Mouse (Mus musculus) left cerebral cortex, postnatal 36 days (tissue): ENCODE data around the gene Ddhd1. TPM values are rescaled to one million over a fixed set of nuclear protein-coding genes. Genes with fewer than 3 reads are reported as not detected.

Source experiments
- DNase-seq, 2 experiments: peaks; one replicate each; pipeline ENCODE4 v3.0.0; 2021 to 2022; ENCODE audit warnings: low spot score in 2 of 2, mixed read lengths in 1 of 2
- intact Hi-C: fragments of 180-260 bp; cut with DNase I; formaldehyde crosslinking; loops from one replicate; pipeline ENCODE4 v1.15.1; 2025
- total RNA-seq, 2 experiments: library from RNA; stranded (reverse); gene quantifications; 2 replicates each; pipeline ENCODE4 v1.2.3; 2021

The Ddhd1 gene
- 10 to 100 TPM; 70.1 to 92.5 TPM for total RNA-seq

DNA sequence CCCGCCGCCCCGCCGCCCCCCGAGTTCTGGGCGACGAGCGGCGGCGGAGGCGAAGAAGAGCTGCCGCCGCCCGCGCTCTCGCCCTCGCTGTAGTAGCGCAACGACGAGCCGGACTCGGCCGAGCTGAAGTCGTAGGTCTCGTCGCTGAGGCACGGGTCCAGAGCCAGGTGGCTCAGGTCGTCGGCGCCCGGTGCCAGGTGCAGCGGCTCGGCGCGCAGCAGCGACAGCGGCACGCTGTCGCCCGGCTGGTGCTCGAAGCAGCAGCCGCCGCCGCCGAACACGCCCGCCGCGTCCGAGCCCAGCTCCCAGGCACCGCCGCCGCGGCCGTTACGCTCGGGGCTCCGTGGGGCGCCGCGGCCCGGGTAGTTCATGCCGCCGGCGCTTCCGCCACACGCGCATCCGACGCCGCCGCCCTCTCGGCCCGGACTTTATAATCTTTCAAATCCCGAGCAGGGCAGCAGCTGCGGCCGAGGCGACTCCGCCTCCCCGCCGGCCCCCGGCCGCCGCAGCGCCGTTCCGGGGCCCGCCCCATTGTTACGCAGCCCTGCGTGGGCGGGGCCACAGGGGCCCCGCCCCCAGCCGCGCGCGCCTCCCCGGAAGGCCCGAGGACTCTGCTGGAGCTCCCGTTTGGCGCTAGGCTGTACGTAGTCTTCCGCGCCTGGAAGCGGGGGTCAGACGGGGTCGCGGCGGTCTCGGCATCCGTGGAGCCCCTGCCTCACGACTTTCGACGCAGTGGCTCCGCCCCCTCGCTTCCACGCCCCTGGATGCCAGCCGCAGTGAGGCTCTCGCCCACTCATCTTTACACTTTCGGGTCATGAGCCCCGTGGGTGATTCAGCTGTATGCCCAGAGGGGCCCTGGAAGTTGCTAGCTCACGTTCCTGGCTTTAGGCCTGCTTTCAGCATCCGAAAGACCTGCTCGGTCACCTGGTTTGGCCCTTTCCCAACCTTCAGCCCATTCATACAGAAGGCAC lies at the start of gene Ddhd1:
Gene Ddhd1, minus strand, starts transcription at position 503 of the 971 bp plus-strand sequence.
- DNase-seq, result peak; percentile 85 to 92
- intact Hi-C loops, result loop anchor here (5.0 kb wide), 1 partner anchor 41 kb away; no protein-coding TSS in a partner anchor

DNA sequence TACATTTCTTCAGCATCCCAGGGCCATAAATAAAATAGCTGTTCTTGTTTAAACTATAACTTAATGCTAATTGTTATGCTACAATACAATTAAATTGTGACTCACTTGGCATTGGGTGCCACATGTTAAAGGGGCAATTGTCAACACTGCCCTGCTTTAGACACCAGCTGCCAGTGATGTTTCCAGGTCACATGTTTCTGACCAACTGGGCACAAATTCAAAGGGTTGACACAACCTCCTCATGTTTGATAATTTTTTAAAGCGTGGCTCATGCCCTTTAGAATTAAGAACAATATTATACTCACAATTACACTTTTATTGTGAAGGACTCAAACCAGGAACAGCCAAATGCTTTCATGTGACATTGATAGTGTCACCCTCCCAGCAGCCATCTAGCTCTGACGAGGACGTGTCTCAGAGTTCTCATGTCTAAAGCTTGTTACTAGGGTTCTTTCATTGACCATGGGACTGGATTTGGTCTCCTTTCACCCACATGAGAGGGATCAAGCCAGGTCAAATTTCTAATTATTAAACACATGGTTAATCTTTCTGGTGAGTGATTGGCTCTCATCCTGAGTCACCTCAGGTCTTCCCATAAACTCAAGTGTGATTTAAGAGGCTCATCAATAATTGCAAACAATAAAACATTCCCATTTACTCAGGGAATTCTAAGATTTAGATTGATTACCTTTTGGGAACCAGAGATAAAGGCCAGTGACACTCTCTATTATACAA lies 49.4 kb upstream of the Ddhd1 start:
- DNase-seq, result no peak
- intact Hi-C loops, result no loop called here

DNA sequence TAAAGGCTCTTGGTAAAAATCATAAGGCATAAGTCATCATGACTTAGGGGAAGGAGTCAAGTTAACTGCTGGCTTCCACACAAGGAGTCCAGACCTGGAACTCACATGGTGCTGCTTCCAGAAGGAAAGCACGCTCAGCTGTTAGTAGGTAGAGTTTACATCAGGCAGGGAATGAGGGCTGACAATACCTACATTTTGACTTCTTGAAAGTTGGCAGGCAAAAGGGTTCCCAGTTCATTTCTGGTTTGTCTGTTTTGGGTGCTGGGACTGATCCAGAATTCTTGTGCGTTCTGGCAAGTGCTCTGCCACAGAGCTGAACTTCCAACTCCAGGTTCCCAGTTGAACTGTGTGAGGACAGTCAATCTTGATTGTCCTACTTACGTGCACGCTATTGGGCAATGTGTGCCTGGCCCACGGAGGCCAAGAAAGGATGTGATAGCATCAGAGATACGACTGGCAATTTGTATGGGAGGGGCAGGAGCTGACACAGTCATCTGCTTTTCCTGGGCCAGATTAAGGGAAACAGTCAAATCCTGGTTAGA lies 42.2 kb upstream of the Ddhd1 start:
- intact Hi-C loops, result no loop called here
- DNase-seq, result no peak

DNA sequence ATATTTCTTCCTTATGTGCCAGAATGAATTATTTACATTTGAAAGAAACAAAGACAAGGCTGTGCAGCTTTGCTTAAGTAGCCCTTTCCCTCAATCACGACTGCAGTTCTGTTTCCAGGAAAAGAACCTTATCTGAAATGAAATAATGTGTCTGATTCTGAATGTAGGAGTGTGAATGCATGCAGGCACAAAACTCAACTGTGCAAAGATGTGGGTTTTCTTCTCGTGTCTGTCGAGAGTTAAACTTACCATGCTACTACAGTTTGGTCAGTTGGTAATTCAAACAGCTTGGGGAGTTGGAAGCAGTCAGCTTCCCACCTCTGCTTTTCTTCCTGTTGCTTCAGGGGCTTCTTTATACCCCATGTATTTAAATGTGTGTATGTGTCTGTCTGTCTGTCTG lies 40.9 kb upstream of the Ddhd1 start:
- no peak for DNase-seq
- intact Hi-C loops, result no loop called here

DNA sequence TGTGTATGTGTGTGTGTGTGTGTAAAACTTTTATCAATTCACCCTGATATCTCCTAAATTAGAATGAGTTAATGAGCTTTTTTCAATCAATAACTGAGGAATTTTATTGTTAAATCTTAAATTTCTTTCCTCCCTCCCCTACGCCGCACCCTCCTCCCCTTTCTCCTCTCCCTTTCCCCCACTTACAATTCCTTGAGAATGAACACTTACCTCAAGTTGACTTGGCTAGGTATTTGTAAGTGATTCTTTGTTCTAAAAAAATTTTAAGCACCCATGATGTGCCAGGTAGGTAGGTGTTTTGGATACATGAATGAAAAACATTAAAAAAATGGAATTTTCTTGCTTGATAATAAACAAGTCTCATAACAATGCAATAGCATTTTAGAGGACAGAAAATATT lies 38.2 kb upstream of the Ddhd1 start:
- DNase-seq, result no peak
- intact Hi-C loops, result no loop called here

DNA sequence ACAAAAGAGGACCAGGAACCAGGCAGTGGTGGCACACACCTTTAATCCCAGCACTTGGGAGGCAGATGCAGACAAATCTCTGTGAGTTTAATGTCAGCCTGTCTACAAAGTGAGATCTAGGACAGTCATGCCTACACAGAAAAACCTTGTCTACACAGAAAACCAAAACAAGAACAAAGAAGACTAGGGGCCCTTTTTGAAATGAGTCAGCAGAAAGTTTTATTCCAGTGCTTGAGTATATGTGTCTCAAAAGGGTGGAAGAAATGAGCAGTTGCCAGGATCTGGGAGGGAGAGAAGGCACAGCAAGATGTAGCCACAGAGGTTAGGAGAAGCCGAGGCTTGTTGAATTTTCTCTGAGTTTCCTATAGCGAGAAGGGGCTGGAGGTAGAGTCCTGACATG lies 35.9 kb upstream of the Ddhd1 start:
- DNase-seq, result no peak
- intact Hi-C loops, result loop anchor here (5.0 kb wide), 1 partner anchor 82 kb away; no protein-coding TSS in a partner anchor

DNA sequence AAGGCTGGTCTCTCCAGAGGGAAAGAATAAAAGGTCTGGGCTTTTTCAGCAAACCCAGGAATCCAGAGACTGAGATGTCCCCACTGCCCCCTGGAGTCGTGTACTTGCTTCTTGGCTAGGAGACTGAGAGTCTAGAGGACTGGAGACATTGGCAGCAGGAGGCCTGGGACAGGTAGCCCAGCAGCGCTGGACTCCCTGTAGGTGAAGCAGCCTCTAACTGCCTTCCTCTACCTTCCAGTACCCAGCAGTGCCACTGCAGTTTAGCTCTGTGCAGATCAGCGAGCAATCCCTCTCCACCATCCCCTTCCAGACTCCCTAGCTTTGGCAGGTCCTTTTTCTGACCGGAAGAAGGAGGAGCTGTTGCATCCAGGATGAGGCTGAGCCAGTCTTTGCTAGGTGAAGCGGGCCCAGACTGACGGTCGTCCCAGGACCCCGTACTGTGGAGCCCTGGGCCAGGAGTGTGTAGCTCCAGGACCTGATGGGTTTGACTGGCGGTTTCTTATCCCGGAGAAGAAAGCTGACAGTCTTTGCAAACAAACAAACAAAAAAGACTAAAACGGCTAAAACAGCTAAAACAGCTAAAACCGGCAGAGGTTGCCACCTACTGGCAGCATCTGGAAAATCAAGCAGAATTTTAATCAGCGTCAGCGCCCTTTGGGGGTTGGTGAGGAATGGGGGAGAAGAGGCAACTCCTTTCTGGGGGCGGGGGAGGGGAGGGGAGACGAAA lies 32.7 kb upstream of the Ddhd1 start:
- intact Hi-C loops, result loop anchor here (5.0 kb wide), 1 partner anchor 78 kb away; no protein-coding TSS in a partner anchor

DNA sequence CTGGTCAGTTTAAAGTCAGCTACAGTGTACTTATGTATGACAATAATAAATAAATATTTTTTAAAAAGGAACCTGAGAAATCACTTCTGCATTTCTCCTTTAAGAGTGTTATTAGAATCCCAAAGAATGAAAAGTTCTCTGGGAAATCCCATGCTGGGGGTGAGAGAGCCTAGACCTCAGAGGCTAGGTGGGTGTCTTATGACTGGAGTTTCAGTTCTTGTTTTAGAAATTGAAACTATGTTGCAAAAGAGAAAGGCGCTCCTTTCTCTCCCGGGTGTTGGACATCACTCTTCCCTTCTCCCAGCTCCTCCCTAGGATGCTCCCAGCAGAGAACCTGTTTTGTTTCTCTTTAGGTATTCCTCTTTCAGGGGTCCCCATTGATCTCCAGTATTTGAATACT lies 27.4 kb upstream of the Ddhd1 start:
- DNase-seq, result no peak
- intact Hi-C loops, result no loop called here

More for the DNA sequence above, 32.7 kb upstream of the Ddhd1 start:
- DNase-seq, result peak; percentile 46 to 53

DNA sequence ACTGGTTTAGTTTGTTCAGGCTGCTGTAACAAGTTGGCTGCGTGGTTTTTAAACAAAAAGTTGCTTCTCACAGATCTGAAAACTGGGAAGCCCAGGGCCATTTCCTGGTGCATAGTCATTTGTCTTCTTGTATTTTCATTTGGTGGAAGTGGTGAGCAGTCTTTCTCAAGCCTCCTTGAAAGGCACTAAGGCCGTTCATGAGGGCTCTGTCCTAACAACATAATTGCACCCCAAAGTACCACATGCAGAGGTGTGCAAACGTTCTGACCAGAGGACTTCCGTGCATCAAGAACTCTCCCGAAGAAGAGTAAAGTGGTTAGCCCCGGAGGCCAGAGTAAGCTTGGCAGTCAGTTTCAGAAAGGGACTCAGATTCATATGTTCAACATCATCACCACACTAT lies 18.8 kb upstream of the Ddhd1 start:
- intact Hi-C loops, result no loop called here

DNA sequence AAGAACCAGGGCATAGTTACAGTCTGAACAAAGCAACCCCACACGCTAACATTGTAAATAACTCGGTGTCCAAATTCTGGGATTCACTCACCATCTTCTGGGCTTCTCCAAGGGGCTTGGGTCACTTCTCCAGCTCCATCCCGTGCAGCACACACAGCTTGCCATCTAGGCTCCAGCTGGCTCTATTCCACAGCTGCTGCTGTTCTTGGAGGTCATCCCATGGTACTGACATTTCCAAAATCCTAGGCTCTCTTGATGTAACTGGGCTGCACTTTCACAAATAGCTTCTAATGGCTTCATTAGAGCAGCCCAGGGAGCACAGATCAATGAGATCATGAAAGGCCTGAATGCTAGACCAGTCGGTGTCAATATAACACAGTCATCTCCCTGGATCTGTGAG lies 10.4 kb upstream of the Ddhd1 start:
- DNase-seq, result no peak

More for the DNA sequence above, 18.8 kb upstream of the Ddhd1 start:
- no peak for DNase-seq

DNA sequence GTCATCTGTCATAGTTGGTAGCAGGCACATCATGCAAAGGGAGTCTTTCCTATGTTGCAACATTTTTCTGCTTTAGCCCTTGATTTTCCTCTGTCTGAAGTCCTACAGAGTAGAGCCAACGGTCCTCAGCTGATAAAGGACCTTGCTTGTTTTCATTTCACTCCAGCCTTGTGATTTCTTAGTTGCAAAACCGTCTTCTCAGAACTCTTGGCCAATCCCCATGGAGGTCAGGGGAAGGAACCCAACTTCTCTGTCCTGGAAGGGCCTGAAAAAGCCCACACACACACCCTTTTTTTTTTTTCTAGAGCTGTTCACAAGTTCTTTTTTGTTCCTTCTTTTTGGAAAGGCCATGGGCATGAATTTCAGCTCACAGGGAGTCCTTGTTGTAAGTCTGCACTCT lies 9.3 kb upstream of the Ddhd1 start:
- intact Hi-C loops, result no loop called here

More for the DNA sequence above, 10.4 kb upstream of the Ddhd1 start:
- intact Hi-C loops, result no loop called here

DNA sequence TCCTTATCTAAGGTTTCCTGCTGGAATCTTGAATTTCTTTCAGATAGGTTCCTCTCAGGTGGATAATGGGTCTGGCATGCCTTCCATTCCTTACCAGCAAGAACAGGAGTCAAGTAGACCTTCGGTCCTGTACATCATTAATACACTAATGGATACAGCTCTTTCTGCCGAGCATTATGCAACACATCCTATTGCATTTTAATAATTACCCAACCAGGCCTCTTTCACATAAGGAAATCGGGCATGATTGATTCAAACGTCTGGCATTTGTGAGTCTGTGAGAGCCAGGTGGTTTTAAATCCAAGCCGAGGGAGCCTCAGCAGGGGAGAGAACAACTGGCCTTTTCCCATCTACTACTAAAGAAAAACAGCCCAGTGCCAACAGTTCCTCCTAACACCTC lies 3.6 kb upstream of the Ddhd1 start:
- intact Hi-C loops, result no loop called here
- DNase-seq, result no peak

More for the DNA sequence above, 9.3 kb upstream of the Ddhd1 start:
- DNase-seq, result no peak

DNA sequence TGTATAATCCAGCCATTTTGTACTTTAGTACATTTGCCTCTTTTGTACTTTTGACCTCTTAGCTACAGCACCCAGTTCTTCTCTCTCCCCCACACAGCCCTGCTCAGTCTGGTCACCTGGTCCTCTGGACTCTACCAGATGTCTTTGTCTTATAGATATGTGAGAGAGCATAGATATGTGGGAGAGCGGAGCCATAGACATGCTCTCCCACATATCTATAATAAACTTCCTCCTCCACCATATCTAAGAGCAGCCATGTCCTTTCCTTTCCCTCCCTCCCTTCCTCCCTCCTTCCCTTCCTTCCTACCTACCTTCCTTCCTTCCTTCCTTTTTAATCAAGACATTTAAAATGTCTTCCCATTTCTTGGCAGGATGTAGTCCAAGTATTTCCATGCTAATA lies 2.4 kb upstream of the Ddhd1 start:
- no peak for DNase-seq
- intact Hi-C loops, result no loop called here

DNA sequence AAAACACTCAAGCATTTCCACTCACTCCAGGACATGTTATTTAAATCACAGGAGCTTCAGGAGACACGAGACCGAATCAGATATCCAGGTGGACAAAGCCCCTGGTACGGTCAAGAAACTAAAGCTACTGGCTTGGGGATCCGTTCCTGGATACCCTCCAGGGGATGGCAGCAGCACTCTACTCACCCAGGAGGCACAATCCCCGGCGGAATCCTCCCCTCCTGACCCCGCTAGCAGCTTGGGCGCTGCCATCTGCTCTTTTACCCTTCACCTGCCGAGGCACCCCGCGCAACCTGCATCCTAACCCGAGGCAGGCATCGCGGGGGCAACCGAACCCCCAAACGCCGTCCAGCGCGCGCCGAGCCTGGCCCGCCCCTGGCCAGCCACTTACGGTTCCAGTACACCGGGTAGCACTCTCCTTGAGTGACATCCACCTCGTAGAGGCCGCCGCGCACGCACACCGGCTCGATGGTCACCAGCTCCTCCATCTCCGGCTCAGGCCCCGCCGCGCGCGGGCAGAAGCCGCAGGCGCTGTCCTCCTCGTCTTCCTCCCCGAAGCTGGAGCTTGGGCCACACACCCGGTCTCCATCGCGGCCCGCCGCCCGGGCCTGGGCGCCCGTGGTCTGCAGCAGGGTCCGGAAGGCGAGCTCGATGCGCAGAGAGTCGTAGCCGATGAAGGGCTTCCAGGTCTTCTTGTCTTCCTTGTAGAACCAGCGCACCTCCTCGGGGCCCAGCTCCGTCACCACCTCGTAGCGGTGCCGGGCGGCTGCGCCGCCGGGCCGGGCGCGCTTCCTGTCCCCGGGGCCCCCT lies 907 bp downstream of the Ddhd1 start:
- peak; percentile 59 to 69 for DNase-seq
- intact Hi-C loops, result loop anchor here (5.0 kb wide), 1 partner anchor 40 kb away; no protein-coding TSS in a partner anchor

DNA sequence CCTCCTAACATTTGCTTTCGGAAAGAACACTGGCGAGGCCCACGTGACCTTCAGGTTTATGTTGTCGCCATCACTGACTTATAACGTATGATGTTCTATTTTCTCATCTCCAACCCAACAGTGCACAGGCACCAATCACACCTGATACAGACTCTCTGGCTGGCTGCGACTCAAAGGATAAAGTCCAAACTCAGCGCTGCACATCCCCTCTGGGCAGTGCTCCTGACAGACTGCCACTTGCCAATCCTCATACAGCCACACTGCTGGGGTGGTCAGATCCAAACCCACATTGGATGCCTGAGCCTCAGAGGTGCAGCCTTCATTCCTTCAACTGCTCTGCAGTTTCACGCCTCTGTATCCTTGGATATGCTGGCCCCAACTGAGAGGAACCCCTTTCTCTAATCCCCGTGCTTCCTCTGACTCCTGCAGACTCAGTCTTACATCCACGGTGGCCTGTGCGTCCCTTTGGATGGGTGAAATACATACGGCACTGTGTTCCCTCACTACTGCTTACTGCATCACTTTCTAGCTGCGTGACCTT lies 3.0 kb downstream of the Ddhd1 start:
- intact Hi-C loops, result loop anchor here (5.0 kb wide), 1 partner anchor 38 kb away; no protein-coding TSS in a partner anchor
- no peak for DNase-seq

DNA sequence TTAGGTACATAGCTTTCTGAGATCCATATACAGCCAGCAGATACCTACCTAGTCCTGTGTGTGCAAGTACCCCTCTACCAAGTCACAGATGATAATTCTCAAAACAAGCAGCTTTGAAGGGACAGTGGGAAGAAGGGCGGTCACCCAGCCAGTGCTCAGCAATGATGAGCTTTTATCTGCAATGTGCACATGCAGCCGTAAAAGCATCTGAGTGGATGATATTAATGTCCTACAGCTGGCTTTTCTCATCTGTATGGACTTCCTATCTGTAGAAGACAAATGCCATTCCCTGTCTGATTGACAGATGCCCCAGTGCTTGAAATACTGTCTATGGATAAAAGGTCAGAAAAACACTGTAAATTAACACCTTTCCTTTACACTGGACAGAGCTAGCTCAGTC lies 4.2 kb downstream of the Ddhd1 start:
- intact Hi-C loops, result no loop called here
- DNase-seq, result no peak

DNA sequence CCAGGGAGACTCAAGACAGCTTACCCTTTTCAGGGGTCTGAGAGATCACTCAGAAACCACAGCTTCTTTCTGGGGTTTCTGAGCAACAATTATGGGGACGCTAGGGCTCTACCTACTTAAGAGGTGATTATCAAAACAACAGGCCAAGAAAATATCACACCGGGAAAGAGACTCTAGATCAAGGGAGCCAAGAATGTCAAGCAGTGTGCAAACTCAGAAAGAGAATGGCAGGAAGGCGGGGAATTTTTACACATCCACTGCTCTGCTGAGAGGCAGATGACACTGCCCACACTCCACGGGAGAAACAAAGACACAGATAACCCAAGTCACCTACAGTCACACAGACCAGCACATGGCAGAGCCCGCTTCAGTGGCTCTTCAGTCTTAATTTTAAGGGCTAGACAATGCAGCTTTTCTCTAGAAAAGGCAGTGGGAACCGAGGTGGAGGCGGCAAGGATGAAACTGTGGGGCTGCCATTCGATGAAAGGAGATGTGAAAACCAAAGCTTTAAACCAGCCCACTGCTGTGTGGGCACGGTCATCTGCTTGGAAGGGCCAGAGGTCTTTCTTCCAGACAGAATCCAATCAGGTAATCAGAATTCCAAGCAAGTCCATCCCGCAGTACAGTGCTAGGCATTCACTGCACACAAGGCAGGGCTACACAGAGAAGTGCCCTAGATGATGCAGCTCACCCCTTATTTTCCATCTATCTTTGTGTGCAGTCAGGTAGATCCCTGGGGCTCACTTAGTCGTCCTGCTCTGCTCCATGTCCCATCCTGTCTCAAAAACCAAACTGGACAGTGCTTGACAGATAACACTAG lies 8.7 kb downstream of the Ddhd1 start:
- intact Hi-C loops, result no loop called here

DNA sequence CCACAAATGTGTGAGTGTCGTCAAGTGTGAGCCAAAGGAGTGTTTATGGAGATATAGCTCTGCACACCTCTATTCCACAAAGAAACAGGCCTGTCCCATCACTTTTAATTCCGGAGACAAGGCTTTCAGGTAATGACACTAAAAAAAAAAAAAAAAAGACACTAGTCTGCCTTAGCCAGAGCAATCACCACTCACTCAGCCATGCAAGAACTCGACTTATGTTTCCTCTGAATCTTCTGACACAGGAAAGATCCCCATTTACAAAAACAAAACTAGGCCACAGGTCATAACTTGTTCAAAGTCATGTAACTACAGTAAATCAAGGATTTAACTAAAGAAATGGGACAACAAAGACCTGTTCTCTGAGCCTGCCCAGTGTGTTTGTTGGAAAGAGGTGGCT lies 9.8 kb downstream of the Ddhd1 start:
- DNase-seq, result no peak
- intact Hi-C loops, result no loop called here

More for the DNA sequence above, 8.7 kb downstream of the Ddhd1 start:
- DNase-seq, result no peak
